Mouse (Mus musculus) cortical plate, adult 2 months (tissue): ENCODE results near the gene Mreg. TPM values are rescaled to one million over a fixed set of nuclear protein-coding genes. Genes with fewer than 3 reads are reported as not detected.
"Not testable (repeated sequence)": the region's sequence is repeated elsewhere in the genome, so short reads cannot be mapped to it uniquely, and the experiment has no call there.

Source experiments
- H3K27ac ChIP-seq: fragments of 200-500 bp; 2 replicates; pipeline ENCODE4 v1.5.1; 2012; ENCODE audit warnings: low read length, control low read depth, inconsistent platforms; ENCODE audit not compliant: insufficient read depth
- H3K4me1 ChIP-seq: fragments of 200-500 bp; 2 replicates; pipeline ENCODE4 v1.6.1; 2011; ENCODE audit warnings: low read length; ENCODE audit not compliant: control insufficient read depth, insufficient read depth
- H3K4me3 ChIP-seq: fragments of 200-500 bp; 2 replicates; pipeline ENCODE4 v1.5.1; 2011; ENCODE audit warnings: mild to moderate bottlenecking, low read length, control low read depth; ENCODE audit not compliant: insufficient read depth
- CTCF ChIP-seq: fragments of 200-500 bp; IDR thresholded peaks from 2 replicates; pipeline ENCODE4 v1.5.1; 2011; ENCODE audit warnings: mild to moderate bottlenecking, control low read depth, low read length; ENCODE audit not compliant: insufficient read depth; ENCODE audit errors: extremely low read depth
- POLR2A ChIP-seq: fragments of 200-500 bp; IDR thresholded peaks from 2 replicates; pipeline ENCODE4 v1.6.1; 2011; ENCODE audit warnings: mild to moderate bottlenecking, low read length, control low read depth; ENCODE audit not compliant: insufficient read depth; ENCODE audit errors: extremely low read depth
- polyA plus RNA-seq: library from polyadenylated mRNA; depleted of rRNA; stranded (reverse); fragments of >200 nt; gene quantifications from 2 replicates; pipeline ENCODE4 v1.2.3, GENCODE M21; 2012; rRNA removed

Mreg gene
- polyA plus RNA-seq = 3.2 and 3.8 TPM in 2 replicates

DNA sequence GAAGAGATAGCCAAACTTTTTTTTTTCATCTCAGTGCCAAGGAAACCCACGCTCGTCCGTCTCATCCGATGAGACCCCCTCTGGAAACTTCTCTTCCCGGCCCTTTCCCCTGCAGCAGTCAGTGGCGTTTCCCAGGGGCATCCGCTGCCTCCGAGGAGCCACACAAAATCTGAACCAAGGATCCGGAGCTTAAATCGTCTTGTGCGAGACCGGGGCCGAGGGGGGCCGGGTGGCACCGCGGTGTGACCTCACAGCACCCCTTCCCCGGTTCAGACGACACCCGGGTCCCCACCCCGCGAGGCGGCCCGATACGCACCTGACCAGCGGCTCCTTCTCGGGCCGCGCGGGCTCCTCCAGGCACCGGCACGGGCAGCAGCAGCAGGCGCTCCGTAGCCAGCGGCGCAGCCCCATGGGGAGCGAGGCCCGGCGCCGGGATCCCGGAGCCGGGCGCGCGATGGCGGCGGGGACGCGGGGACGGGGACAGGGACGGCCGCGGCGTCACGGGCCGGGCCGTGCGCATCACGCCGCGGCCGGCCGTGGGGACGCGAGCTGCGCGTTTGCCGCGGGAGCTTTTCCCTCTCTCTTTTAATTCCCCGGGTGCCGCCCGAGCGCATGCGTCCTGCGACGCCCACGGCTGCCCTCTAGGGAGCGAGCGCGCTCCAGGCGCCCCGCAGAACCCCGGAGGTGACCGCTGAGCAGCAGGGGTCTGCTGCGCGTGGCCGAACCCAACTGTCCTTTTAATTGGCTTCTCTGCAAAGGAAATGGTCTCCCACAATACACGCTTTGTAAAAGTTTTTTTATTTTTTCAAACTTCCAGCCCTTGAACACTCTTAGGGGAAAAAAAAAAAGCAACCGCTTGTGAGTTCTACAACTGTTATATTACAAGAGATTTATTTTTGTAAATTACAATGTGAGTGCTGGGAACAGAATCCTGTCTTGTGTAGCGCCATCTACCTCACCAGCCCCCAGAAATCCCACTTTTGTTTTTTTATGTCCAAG is at the start of gene Mreg:
TSS of gene Mreg (minus strand) at position 607 of the 999 bp plus-strand sequence.
- H3K27ac ChIP-seq = no peak within 1 kb of the TSS
- TF ChIP-seq POLR2A (peak; percentile 49; the same call in 1 of the 2 replicates), CTCF (no peak)
- H3K4me1 ChIP-seq = no peaks in the 10 kb centered on the region
- peak within 1 kb of the TSS; percentile 43 for H3K4me3 ChIP-seq

GRCm38 (mm10) chr1:72256381-72257256 is 44.5 kb upstream of the Mreg start:
- Histone ChIP-seq H3K4me1 (no peaks in the 10 kb centered on the region; the same call in 1 of the 2 replicates), H3K4me3 (no peak overlapping the region), H3K27ac (no peak overlapping the region)
- TF ChIP-seq POLR2A = no peak

GRCm38 (mm10) chr1:72255854-72256175 is 43.7 kb upstream of the Mreg start:
- no peak for TF ChIP-seq CTCF
- TF ChIP-seq POLR2A = no peak
- Histone ChIP-seq H3K4me1 (no peaks in the 10 kb centered on the region; the same call in 1 of the 2 replicates), H3K27ac (no peak overlapping the region), H3K4me3 (no peak overlapping the region)

GRCm38 (mm10) chr1:72255062-72255853 is 43.2 kb upstream of the Mreg start:
- H3K27ac ChIP-seq = no peak overlapping the region
- H3K4me3 ChIP-seq = peak overlapping the region; percentile 48
- no peaks in the 10 kb centered on the region; the same call in 1 of the 2 replicates for H3K4me1 ChIP-seq
- no peak for TF ChIP-seq CTCF
- no peak for TF ChIP-seq POLR2A

DNA sequence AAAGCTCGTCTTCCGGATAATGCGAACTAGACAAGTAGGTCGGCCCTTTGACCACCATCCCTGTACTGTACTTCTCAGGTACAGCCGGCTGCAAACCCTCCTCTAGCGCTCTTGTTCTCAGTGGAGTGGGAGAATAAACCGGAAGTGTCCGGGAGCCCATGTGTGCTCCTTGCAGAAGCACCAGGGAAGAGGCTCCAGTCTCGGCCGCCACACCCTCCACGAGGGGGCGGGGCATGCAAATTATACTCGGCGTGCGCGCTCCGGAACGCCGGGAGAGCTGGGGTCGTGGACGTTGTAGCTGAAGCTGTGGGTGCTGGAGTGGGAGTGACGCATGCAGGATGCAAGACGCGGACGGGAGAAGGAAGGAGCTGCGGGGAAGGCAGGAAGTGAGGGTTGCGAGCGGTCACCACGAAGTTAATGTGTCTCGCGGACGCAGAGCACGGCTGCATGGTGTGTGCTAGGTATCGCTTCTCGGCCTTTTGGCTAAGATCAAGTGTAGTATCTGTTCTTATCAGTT is 42.5 kb upstream of the Mreg start:
- Histone ChIP-seq H3K4me3 (peak overlapping the region; percentile 48), H3K27ac (no peak overlapping the region; the same call in 1 of the 2 replicates), H3K4me1 (no peaks in the 10 kb centered on the region; the same call in 1 of the 2 replicates)
- TF ChIP-seq CTCF (no peak), POLR2A (peak; percentile 84)

GRCm38 (mm10) chr1:72253881-72254491 is 41.9 kb upstream of the Mreg start:
- Histone ChIP-seq H3K4me3 (peak overlapping the region; percentile 48; the same call in 1 of the 2 replicates), H3K27ac (no peak overlapping the region), H3K4me1 (no peaks in the 10 kb centered on the region; the same call in 1 of the 2 replicates)
- TF ChIP-seq CTCF = no peak
- TF ChIP-seq POLR2A = no peak

DNA sequence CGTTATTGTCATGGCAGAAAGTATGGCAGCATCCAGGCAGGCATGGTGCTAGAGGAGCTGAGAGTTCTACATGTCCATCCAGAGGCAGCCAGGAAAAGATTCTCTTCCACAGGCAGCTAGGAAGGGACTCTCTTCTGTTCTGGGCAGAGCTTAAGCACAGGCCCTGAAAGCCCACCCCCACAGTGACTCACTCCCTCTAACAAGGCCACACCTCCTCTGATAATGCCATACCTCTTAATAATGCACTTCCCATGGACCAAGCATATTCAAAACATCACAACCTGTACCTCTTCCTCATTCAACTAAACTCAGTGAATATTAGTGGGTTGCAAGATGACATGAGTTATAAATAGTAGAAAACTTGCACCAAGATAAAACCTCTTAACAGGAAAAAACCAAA is 39.7 kb upstream of the Mreg start:
- Histone ChIP-seq H3K4me3 (no peak overlapping the region), H3K27ac (no peak overlapping the region), H3K4me1 (no peaks in the 10 kb centered on the region; the same call in 1 of the 2 replicates)
- no peak for TF ChIP-seq CTCF
- TF ChIP-seq POLR2A = no peak

- H3K4me1 ChIP-seq, H3K27ac ChIP-seq, H3K4me3 ChIP-seq: not testable (repeated sequence)
Observed at GRCm38 (mm10) chr1:72248226-72248737, 36.2 kb upstream of the Mreg start.
